Mouse (Mus musculus) spleen, adult 18-20 months (tissue): ENCODE data around the gene Kri1.
"Not testable (repeated sequence)": the region's sequence is repeated elsewhere in the genome, so short reads cannot be mapped to it uniquely, and the experiment has no call there.

Experiments
- DNase-seq, 2 experiments: peaks; one replicate each; pipeline ENCODE4 v3.0.0; 2022; ENCODE audit warnings: mixed read lengths in 2 of 2

Kri1 gene

GRCm38 (mm10) chr9:21241343-21241742 lies 46.4 kb downstream of the Kri1 start:
- peak; percentile 68 to 78 for DNase-seq

GRCm38 (mm10) chr9:21239465-21239848 lies 48.3 kb downstream of the Kri1 start:
- no peak for DNase-seq

DNA sequence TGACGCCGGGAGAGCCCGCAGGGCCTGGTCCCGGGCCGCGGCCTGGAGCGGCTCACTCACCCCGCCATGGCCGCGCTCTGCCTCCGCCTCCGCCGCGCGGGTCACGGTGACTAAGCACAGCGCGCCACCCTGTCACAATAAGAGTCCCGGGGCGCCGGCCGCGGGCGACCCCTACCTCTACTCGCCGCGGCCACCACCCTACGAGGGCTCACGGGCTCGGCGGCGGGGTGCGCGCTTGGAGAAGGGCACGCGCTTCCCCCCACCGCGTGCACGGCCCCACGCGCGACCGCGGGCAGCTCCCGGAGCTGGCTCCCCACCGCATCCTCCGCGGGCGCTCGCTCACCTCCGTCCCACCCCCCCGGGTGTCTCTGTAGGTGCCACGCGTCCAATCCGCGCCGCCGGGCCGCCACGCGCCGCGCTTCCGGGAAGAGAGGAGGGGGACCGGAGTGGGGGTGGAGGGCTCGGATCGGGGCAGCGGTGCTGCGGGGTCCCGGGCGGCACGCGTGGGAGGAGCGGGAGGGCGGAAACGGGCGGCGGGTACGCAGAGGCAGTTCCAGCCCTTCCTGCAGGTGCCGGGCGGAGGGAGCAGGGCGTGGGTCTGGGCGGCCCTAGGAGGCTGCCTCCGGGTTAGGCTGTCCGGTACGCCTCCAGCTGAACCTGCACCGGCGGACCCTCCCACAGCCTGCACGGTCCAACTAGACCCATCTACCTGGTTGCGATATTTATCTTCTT lies 48.9 kb downstream of the Kri1 start, which contains the start of gene Keap1:
TSS of gene Keap1 (minus strand) at position 629 of the 732 bp plus-strand sequence.
- DNase-seq, result peak; percentile 76 to 83

DNA sequence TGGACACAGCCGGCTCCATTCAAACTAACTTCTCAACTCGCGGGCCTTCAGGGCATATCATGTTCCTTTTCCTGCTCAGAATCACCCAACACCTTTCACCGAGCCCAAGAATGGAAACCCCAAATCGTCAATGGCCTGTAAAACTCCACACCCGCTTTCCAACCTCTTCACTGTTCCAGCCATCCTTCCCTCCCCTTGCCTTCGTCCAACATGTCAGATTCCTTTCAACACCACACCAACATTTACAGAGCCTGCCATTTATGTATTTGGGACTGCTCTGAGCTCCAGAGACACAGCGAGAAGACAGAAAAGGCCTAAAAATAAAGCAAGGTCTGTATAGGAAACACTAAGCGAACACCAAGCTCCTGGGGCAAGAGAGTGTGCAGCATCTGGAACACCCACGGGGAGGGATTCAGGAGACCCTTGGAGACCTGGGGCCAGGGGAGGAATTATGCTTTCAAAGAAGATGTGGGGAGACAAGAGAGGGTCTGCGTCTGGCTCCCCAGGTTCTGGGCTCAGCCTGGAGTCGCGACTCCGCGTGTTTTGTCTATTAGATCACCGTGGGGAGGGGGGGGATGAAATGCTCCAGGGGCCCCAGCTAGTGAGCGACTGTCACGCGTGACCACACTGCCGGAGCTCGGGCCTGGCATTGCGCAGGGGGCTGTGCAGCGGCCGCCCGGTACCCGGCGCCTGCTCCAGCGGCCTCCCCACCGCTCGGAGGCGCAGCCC lies 49.6 kb downstream of the Kri1 start:
- DNase-seq, result no peak

- peak; percentile 55 to 57 for DNase-seq
Observed at GRCm38 (mm10) chr9:21237368-21238003, 50.3 kb downstream of the Kri1 start.

DNA sequence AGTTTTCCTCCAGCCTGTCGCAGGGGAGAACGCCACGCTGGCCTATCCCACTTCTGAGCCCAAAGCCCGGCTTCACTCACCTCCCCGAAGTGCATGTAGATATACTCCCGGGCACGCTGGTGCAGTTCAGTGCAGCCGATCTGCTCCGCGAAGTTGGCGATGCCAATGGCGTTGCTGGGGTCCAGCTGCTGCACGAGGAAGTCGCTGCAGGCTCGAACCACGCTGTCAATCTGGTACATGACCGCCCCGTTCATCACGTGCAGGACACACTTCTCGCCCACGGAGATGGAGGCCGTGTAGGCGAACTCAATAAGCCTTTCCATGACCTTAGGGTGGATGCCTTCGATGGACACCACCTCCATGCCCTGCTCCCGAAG lies 50.8 kb downstream of the Kri1 start:
- peak in 1 of 2 experiments; percentile 17 for DNase-seq

DNA sequence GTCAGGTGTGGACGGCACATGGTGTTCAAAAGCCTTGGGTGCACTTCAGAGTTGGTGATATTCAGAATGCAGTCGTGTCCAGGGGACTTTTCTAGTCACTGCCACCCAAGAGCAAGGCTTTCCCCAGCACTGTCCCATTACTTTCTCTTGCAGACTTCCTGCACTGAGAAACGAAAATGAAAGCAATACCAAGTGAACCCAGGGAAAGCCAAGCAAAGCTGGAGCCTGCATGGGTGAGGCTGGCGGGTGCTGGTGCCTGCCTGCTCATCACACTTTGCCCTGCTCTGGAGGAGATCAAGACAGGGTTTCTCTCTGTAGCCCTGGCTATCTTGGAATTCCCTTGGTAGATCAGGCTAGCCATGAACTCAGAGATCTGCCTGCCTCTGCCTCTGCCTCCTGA lies 52.4 kb downstream of the Kri1 start:
- peak in 1 of 2 experiments; percentile 18 for DNase-seq

DNA sequence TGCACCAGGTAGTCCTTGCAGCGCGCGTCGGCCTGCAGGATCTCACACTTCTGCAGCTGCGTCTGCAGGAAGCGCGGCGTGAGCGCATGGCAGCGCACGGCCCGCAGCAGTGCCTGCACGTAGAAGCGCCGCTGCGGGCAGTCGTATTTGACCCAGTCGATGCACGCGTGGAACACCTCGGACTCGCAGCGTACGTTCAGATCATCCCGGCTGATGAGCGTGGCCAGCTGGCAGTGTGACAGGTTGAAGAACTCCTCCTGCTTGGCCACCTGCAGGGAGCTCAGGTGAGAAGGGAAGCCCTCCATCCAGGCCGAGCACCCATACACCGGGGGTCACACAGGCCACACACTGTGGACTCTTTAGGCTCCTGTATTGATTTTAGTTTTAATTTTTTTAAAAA lies 54.0 kb downstream of the Kri1 start:
- no peak for DNase-seq

DNA sequence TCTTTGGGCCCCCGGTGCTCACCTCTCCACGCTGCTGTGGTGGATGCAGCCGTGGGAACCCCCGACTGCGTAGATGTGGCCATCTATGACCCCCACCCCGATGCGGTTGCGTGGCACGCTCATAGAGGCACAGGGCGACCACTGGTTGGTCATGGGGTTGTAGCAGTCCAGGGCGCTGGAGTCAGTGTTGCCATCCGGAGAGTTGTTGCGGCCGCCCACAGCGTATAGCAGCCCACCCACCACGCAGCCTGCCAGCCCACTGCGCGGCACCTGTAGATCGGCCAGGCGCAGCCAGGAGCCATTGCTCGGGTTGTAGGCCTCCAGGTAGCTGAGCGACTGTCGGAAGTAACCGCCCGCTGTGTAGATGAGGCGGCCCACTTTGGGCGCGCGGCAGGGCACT lies 54.4 kb downstream of the Kri1 start:
- no peak for DNase-seq

GRCm38 (mm10) chr9:21232867-21233266 lies 54.9 kb downstream of the Kri1 start:
- DNase-seq, result no peak

DNA sequence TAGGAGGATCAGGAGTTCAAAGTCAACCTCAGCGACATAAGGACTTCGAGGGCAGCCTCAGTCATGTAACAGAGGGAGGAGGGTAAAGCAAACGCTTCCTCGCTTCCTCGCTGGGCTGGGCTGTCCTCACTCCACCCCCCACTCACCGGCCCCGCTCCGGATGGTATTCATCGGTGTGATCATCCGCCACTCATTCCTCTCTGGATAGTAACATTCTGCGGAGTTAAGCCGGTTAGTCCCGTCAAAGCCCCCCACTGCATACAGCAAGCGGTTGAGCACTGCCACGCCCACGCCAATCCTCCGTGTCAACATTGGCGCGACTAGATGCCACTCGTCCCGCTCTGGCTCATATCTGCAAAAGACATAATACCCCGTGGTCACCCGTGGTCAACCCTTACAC lies 56.2 kb downstream of the Kri1 start:
- DNase-seq, result no peak

GRCm38 (mm10) chr9:21227342-21227741 lies 60.4 kb downstream of the Kri1 start:
- DNase-seq, result no peak

DNA sequence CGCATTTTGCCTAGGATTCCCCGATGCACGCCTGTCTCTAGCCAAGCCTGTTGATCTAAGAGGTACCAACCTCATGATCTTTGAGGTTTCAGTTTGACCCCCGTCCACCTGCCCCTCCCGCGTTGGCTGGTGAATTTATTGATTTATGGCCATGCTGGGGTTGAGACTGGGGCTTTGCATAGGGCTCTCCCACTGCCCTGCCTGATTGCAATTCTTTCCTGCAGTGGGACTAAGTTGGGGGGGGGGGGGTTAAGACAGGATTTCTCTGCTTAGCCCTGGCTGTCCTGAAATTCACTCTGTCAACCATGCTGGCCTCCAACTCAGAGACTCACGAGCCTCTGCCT lies 62.4 kb downstream of the Kri1 start:
- DNase-seq, result no peak

DNA sequence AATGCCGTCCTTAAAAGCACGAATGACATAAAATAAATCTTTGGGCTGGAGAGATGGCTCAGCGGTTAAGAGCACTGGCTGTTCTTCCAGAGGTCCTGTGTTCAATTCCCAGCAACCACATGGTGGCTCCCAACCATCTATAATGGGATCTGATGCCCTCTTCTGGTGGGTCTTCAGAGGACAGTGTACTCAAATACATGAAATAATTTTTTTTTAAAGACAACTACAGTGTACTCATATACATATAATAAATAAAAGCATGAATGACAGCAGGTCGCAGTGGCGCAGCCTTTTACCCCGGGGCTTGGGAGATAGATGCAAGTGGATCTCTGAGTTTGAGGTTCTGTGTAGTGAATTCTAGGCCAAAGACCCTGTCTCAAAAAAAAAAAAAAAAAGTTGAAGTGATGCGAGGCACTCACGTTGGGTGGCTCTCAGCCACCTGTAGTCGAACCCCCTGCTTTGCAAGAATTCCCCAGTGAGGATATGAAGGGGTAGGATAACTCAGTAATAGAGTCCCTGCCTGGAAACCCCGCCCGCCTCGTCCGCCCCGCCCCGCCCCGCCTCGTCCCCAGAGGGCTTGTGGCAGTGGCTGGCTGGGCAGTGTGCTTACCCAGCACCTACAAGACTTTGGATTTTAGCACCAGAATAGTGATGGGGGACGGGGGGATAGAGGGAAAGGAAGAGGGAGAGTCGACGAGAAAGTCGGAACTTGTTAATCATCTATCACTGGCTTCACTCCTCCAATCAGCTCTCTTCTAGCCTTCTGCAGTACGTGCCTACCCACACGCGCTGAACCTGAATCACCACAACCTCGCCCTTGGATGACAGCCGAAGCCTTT lies 63.0 kb downstream of the Kri1 start:
- peak in 1 of 2 experiments; percentile 41 for DNase-seq

DNA sequence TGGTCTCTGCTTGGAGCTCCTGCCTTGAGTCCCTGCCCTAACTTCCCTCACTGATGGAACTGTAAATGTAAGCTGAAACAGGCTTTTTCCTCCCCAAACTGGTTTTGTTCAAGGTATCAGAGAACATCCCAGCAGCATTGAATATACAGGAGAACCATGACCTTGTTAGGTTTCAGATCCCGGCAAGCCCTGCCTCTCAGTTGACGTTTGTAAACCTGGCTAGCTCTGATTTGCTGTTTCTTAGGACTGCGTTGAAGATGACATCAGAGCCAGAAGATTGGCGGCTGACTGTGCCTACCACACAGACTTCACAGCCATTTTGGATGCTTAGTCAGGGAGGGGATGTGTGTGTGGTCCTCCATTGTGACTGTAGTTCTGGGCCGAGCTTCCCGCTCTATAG lies 63.9 kb downstream of the Kri1 start:
- no peak for DNase-seq

DNA sequence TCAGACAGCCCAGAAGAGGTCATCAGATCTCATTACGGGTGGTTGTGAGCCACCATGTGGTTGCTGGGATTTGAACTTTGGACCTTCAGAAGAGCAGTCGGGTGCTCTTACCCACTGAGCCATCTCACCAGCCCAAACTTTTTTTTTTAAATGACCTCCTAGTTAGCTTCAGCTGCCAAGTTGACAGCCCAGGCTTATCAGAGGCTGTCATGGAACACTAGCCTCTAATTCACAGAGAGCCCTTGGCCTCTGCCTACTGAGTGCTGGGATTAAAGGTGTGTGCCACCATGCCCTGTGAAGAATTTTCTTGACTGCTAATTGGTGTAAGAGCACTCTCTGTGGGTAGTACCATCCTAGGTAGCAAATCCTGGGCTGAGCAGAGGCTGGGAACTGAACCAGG lies 64.3 kb downstream of the Kri1 start:
- DNase-seq, result not testable (repeated sequence)
